Mouse (Mus musculus): ENCODE data around the gene B4galnt3. TPM values are rescaled to one million over a fixed set of nuclear protein-coding genes. Genes with fewer than 3 reads are reported as not detected.
A peak's percentile ranks its signal among the peaks of the same experiment; 100 is the strongest.
"Not testable (repeated sequence)": the region's sequence is repeated elsewhere in the genome, so short reads cannot be mapped to it uniquely, and the experiment has no call there.

The B4galnt3 gene
- polyA plus RNA-seq, 1 experiment from 2014 or later = 0.74 TPM

DNA sequence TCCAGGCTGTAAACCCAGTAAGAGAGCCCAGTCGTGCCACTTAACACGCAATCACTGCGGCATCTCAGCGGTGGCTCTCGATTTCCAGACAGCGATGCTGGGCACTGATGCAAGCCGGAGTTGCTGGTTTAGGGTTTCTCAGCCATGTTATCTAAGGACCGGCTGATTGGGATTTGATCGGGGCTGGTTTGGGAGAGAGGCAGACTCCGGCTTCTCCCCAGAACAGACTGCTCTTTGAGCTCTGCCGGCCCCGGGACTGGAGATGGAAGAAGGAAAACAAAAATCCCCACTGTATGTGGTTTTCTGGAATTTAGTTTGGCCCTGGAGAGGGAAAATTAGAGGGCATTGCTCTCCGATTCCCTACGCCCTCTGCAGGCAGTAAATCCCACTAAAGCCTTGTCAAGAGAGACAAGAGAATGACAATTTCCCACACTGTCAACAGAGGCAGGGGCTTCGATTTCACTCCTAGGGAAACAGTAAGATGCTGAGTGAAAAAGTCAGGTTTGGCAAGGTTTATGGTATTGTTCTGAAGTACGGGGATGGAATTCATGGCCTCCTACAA lies 8.5 kb upstream of the B4galnt3 start:
- Histone ChIP-seq H3K4me3 (ENCODE audit: low read depth, low read length) (no peak overlapping the region), H3K27ac (replicated peaks) (no peak overlapping the region), H3K9ac (ENCODE audit: low read length) (no peak overlapping the region), H3K4me1 (replicated peaks; ENCODE audit: control insufficient read depth, insufficient read depth) (no peaks in the 10 kb centered on the region), H3K4me2 (replicated peaks; ENCODE audit: low read depth) (no peak overlapping the region), H3K36me3 (ENCODE audit: control insufficient read depth, insufficient read depth, low read length) (no peaks in the 10 kb centered on the region), H3K9me3 (ENCODE audit: control insufficient read depth, low read length) (no peaks in the 10 kb centered on the region), H3K27me3 (ENCODE audit: control insufficient read depth, insufficient read depth, low read length) (no peaks in the 10 kb centered on the region)
- DNase-seq (ENCODE audit: low spot score) (no peak), ATAC-seq (ENCODE audit: low FRiP score, low TSS enrichment) (no peak)
- WGBS = 23% methylated on average over 16 of the region's 16 CpGs
- TF ChIP-seq EP300 (optimal IDR thresholded peaks at IDR 0.05) = no peak
- TF ChIP-seq CTCF (IDR thresholded peaks at IDR 0.05; ENCODE audit: low read depth) = peak; percentile 58

DNA sequence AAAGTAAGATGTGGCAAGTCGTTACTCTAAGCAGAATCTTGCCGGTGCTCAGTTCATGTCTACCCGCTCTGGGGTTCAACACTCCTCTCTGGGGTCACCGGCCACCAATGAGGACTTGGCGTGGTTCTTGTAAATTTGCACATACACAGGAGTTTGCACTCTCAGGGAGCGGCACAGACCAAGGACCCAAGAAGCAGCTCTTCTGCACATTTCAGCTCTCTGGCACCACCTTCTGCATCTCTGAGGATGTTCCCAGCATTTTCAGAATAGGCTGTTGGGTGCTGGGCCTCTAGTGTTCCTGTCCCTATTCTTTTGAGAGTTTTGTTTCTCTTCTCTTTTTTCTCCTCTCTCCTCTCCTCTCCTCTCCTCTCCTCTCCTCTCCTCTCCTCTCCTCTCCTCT lies 6.8 kb upstream of the B4galnt3 start:
- no peaks in the 10 kb centered on the region for H3K36me3 ChIP-seq (ENCODE audit: control insufficient read depth, insufficient read depth, low read length)
- H3K4me2 ChIP-seq (replicated peaks; ENCODE audit: low read depth) = no peak overlapping the region
- H3K27me3 ChIP-seq (ENCODE audit: control insufficient read depth, insufficient read depth, low read length) = no peaks in the 10 kb centered on the region
- peak; percentile 63; the same call in 1 of the 2 replicates for ATAC-seq (ENCODE audit: low FRiP score, low TSS enrichment)
- DNase-seq (ENCODE audit: low spot score) = peak; percentile 67
- TF ChIP-seq CTCF (IDR thresholded peaks at IDR 0.05; ENCODE audit: low read depth) (peak; percentile 83), EP300 (optimal IDR thresholded peaks at IDR 0.05) (no peak)
- 19% methylated on average over 6 of the region's 6 CpGs for WGBS
- H3K9me3 ChIP-seq (ENCODE audit: control insufficient read depth, low read length) = no peaks in the 10 kb centered on the region
- no peak overlapping the region for H3K4me3 ChIP-seq (ENCODE audit: low read depth, low read length)
- H3K27ac ChIP-seq (replicated peaks) = no peak overlapping the region
- no peaks in the 10 kb centered on the region for H3K4me1 ChIP-seq (replicated peaks; ENCODE audit: control insufficient read depth, insufficient read depth)
- no peak overlapping the region for H3K9ac ChIP-seq (ENCODE audit: low read length)

DNA sequence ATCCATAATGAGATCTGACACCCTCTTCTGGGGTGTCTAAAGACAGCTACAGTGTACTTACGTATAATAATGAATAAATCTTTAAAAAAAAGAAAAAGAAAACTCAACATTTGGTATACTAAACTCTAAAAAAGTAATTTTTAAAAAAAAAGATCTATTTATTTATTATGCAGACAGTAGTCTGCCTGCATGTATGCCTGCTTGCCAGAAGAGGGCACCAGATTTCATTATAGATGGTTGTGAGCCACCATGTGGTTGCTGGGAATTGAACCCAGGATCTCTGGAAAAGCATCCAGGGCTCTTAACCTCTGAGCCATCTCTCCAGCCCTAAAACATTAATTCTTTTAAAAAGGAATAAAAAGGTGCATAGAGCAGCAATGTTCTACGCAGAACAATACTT lies 2.2 kb upstream of the B4galnt3 start:
- H3K27me3 ChIP-seq (ENCODE audit: control insufficient read depth, insufficient read depth, low read length); H3K9me3 ChIP-seq (ENCODE audit: control insufficient read depth, low read length); H3K4me3 ChIP-seq (ENCODE audit: low read depth, low read length); H3K4me1 ChIP-seq (replicated peaks; ENCODE audit: control insufficient read depth, insufficient read depth); H3K36me3 ChIP-seq (ENCODE audit: control insufficient read depth, insufficient read depth, low read length); DNase-seq (ENCODE audit: low spot score); H3K4me2 ChIP-seq (replicated peaks; ENCODE audit: low read depth); H3K27ac ChIP-seq (replicated peaks); H3K9ac ChIP-seq (ENCODE audit: low read length); ATAC-seq (ENCODE audit: low FRiP score, low TSS enrichment): not testable (repeated sequence)
- 97% methylated on average over 2 of the region's 2 CpGs for WGBS
- TF ChIP-seq CTCF (IDR thresholded peaks at IDR 0.05; ENCODE audit: low read depth) = peak; percentile 42

DNA sequence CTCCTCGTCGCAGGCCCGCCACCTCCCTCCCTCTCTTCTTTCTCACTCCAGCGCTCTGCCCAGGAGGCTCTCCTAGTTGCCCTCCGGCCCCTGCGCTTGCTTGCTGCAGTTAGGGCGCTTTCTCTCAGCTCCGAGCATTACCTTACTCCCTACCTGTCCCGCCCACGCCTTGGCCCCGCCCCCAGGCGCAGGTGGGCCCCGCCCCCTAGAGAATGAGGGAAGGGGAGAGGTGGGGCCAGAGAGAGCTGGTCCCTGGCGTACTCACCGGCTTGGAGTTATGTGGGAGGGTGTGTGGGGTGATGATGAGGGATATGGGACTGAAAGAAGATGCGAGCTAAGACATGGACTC lies 400 bp upstream of the B4galnt3 start:
- no peaks in the 10 kb centered on the region for H3K36me3 ChIP-seq (ENCODE audit: control insufficient read depth, insufficient read depth, low read length)
- peak; percentile 88 for ATAC-seq (ENCODE audit: low FRiP score, low TSS enrichment)
- H3K9me3 ChIP-seq (ENCODE audit: control insufficient read depth, low read length) = no peaks in the 10 kb centered on the region
- H3K4me1 ChIP-seq (replicated peaks; ENCODE audit: control insufficient read depth, insufficient read depth) = no peaks in the 10 kb centered on the region
- under 1% methylated on average over 14 of the region's 16 CpGs for WGBS
- TF ChIP-seq CTCF (IDR thresholded peaks at IDR 0.05; ENCODE audit: low read depth) (no peak), EP300 (optimal IDR thresholded peaks at IDR 0.05) (no peak)
- peak overlapping the region; percentile 61 for H3K4me3 ChIP-seq (ENCODE audit: low read depth, low read length)
- H3K27ac ChIP-seq (replicated peaks) = no peak overlapping the region
- peak overlapping the region; percentile 67 for H3K9ac ChIP-seq (ENCODE audit: low read length)
- H3K27me3 ChIP-seq (ENCODE audit: control insufficient read depth, insufficient read depth, low read length) = no peaks in the 10 kb centered on the region
- DNase-seq (ENCODE audit: low spot score) = peak; percentile 88
- peak overlapping the region; percentile 98 for H3K4me2 ChIP-seq (replicated peaks; ENCODE audit: low read depth)

DNA sequence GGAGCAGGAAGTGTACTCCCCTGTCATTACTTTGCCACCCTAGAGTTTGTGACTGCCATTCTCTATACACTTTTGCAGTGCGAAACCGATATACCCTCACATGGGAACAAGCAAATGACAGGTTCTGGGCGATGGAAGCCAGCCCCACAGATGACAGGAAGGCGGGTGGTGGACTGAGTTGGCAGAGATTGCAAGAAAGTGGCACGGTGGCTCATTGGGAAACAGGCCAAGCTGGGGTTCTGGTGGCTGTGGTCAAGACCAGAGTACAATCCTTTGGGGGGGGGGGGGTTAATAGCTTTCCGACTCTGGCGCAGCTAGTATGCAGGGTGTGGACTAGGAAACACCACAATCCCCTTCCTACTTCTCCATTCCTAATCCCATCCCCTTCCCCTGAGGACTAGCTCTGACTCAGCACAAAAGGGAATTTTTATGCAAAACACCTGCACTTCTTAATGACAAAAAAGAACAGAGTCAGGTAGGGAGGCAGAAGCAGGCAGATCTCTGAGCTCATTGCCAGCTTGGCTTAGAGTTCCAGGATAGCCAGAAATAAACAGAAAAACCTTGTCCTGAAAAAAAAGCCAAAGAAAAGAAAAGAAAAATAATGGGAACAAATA lies 2.9 kb downstream of the B4galnt3 start:
- no peak overlapping the region for H3K4me2 ChIP-seq (replicated peaks; ENCODE audit: low read depth)
- no peaks in the 10 kb centered on the region for H3K9me3 ChIP-seq (ENCODE audit: control insufficient read depth, low read length)
- no peaks in the 10 kb centered on the region for H3K4me1 ChIP-seq (replicated peaks; ENCODE audit: control insufficient read depth, insufficient read depth)
- no peaks in the 10 kb centered on the region for H3K36me3 ChIP-seq (ENCODE audit: control insufficient read depth, insufficient read depth, low read length)
- ATAC-seq (ENCODE audit: low FRiP score, low TSS enrichment) (no peak), DNase-seq (ENCODE audit: low spot score) (no peak)
- no peaks in the 10 kb centered on the region for H3K27me3 ChIP-seq (ENCODE audit: control insufficient read depth, insufficient read depth, low read length)
- TF ChIP-seq EP300 (optimal IDR thresholded peaks at IDR 0.05) (no peak), CTCF (IDR thresholded peaks at IDR 0.05; ENCODE audit: low read depth) (no peak)
- WGBS = 87% methylated on average over 7 of the region's 7 CpGs
- H3K4me3 ChIP-seq (ENCODE audit: low read depth, low read length) = no peak overlapping the region
- H3K9ac ChIP-seq (ENCODE audit: low read length) = no peak overlapping the region
- H3K27ac ChIP-seq (replicated peaks) = no peak overlapping the region

DNA sequence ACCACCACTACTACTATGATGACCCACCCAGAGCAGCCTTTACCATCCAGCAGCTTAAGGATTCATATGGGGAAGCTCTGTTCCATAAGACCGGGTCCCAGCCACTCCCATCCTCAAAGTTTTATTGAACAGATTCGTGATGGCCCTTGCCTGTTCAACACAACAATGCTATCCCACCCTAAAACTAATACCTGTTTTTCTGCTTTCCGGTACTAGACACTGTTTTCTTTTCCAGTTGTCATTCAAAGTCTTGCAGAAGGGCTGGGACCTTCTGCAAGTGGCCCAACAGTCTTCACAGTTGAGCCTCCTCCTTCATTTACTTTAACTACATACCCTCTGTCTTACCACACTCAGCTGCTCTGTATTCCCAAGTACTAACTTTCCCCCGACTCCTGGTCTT lies 4.9 kb downstream of the B4galnt3 start:
- DNase-seq (ENCODE audit: low spot score) (no peak), ATAC-seq (ENCODE audit: low FRiP score, low TSS enrichment) (no peak)
- Histone ChIP-seq H3K9me3 (ENCODE audit: control insufficient read depth, low read length) (no peaks in the 10 kb centered on the region), H3K4me2 (replicated peaks; ENCODE audit: low read depth) (no peak overlapping the region), H3K4me3 (ENCODE audit: low read depth, low read length) (no peak overlapping the region), H3K27ac (replicated peaks) (no peak overlapping the region), H3K9ac (ENCODE audit: low read length) (no peak overlapping the region), H3K4me1 (replicated peaks; ENCODE audit: control insufficient read depth, insufficient read depth) (no peaks in the 10 kb centered on the region), H3K36me3 (ENCODE audit: control insufficient read depth, insufficient read depth, low read length) (no peaks in the 10 kb centered on the region), H3K27me3 (ENCODE audit: control insufficient read depth, insufficient read depth, low read length) (no peaks in the 10 kb centered on the region)
- 77% methylated on average over 4 of the region's 4 CpGs for WGBS
- TF ChIP-seq CTCF (IDR thresholded peaks at IDR 0.05; ENCODE audit: low read depth) = no peak
- TF ChIP-seq EP300 (optimal IDR thresholded peaks at IDR 0.05) = no peak
